Mouse (Mus musculus) C2C12 (cell line): ENCODE data around the gene Gm37240.

Experiments
- CTCF ChIP-seq: IDR thresholded peaks from one replicate; pipeline ENCODE4 v1.5.1; 2011; ENCODE audit not compliant: control insufficient read depth, insufficient read depth, insufficient read length
- MAX ChIP-seq: IDR thresholded peaks from one replicate; pipeline ENCODE4 v1.6.1; 2011; ENCODE audit warnings: mild to moderate bottlenecking, control low read depth

GRCm38 (mm10) chr3:85185827-85186226 is 701.5 kb downstream of the Gm37240 start:
- TF ChIP-seq CTCF (no peak), MAX (no peak)
